Mouse (Mus musculus) forelimb bud, embryonic 11.5 days (tissue): ENCODE measurements around the gene Fv1.
A peak's percentile ranks its signal among the peaks of the same experiment; 100 is the strongest.
"Not testable (repeated sequence)": the region's sequence is repeated elsewhere in the genome, so short reads cannot be mapped to it uniquely, and the experiment has no call there.

Experiments
- DNase-seq: peaks from one replicate; pipeline ENCODE4 v3.0.0-alpha.2; 2012; ENCODE audit warnings: low read depth, low spot score

Fv1 gene

GRCm38 (mm10) chr4:147868450-147869031, at the start of gene Fv1, which contains the start of gene Miip:
TSS of gene Fv1 (plus strand) at chr4:147868979.
TSS of gene Miip (minus strand) at chr4:147868816.
- peak; percentile 97 for DNase-seq

GRCm38 (mm10) chr4:147819659-147820058, 49.1 kb upstream of the Fv1 start:
- DNase-seq: not testable (repeated sequence)

GRCm38 (mm10) chr4:147821414-147821813, 47.4 kb upstream of the Fv1 start:
- not testable (repeated sequence) for DNase-seq

GRCm38 (mm10) chr4:147824389-147824788, 44.4 kb upstream of the Fv1 start:
- no peak for DNase-seq

GRCm38 (mm10) chr4:147839282-147839681, 29.5 kb upstream of the Fv1 start:
- not testable (repeated sequence) for DNase-seq

- no peak for DNase-seq
Observed at GRCm38 (mm10) chr4:147842871-147843270, 25.9 kb upstream of the Fv1 start.

GRCm38 (mm10) chr4:147847614-147848583, 20.9 kb upstream of the Fv1 start, which contains the start of gene Zfp933:
TSS of gene Zfp933 (minus strand) at chr4:147848366.
- peak; percentile 90 for DNase-seq

GRCm38 (mm10) chr4:147848584-147848991, 20.2 kb upstream of the Fv1 start:
- DNase-seq: no peak

GRCm38 (mm10) chr4:147850776-147851175, 18.0 kb upstream of the Fv1 start:
- DNase-seq: no peak

- no peak for DNase-seq
Observed at GRCm38 (mm10) chr4:147862051-147862450, 6.7 kb upstream of the Fv1 start.

GRCm38 (mm10) chr4:147865651-147866050, 3.1 kb upstream of the Fv1 start:
- no peak for DNase-seq

GRCm38 (mm10) chr4:147866056-147866455, 2.7 kb upstream of the Fv1 start:
- DNase-seq: no peak

GRCm38 (mm10) chr4:147866793-147867192, 2.0 kb upstream of the Fv1 start:
- DNase-seq: not testable (repeated sequence)

- no peak for DNase-seq
Observed at GRCm38 (mm10) chr4:147867563-147868449, 973 bp upstream of the Fv1 start.

- DNase-seq: no peak
Observed at GRCm38 (mm10) chr4:147869238-147869637, 459 bp downstream of the Fv1 start.

- DNase-seq: no peak
Observed at GRCm38 (mm10) chr4:147875852-147876575, 7.2 kb downstream of the Fv1 start.

- no peak for DNase-seq
Observed at GRCm38 (mm10) chr4:147878537-147878936, 9.8 kb downstream of the Fv1 start.

GRCm38 (mm10) chr4:147879456-147879855, 10.7 kb downstream of the Fv1 start:
- DNase-seq: no peak

GRCm38 (mm10) chr4:147879865-147880264, 11.1 kb downstream of the Fv1 start:
- DNase-seq: no peak

GRCm38 (mm10) chr4:147881792-147882191, 13.0 kb downstream of the Fv1 start:
- no peak for DNase-seq

GRCm38 (mm10) chr4:147883041-147883440, 14.3 kb downstream of the Fv1 start:
- no peak for DNase-seq
